Mouse (Mus musculus) forebrain, embryonic 16.5 days (tissue): ENCODE data around the gene Apol7a. TPM values are rescaled to one million over a fixed set of nuclear protein-coding genes. Genes with fewer than 3 reads are reported as not detected.

Source experiments
- ATAC-seq: fragments of 200-750 bp; cut with Nextera tagmentation; 2 replicates; pipeline ENCODE4 v1.8.0; 2017; ENCODE audit warnings: mild to moderate bottlenecking, moderate library complexity
- H3K27ac ChIP-seq: fragments of 300-500 bp; sonication (generic); 2 replicates; pipeline ENCODE4 v1.5.1; 2014; ENCODE audit warnings: low read length, control low read depth
- H3K27me3 ChIP-seq: fragments of 300-500 bp; sonication (generic); replicated peaks from 2 replicates; pipeline ENCODE4 v1.6.1; 2014; ENCODE audit warnings: low read length; ENCODE audit not compliant: control insufficient read depth, insufficient read depth
- H3K36me3 ChIP-seq: fragments of 300-500 bp; sonication (generic); 2 replicates; pipeline ENCODE4 v1.6.1; 2014; ENCODE audit not compliant: control insufficient read depth, insufficient read depth
- H3K4me1 ChIP-seq: fragments of 300-500 bp; sonication (generic); replicated peaks from 2 replicates; pipeline ENCODE4 v1.6.1; 2014; ENCODE audit warnings: low read length; ENCODE audit not compliant: control insufficient read depth, insufficient read depth
- H3K4me2 ChIP-seq: fragments of 300-500 bp; sonication (generic); 2 replicates; pipeline ENCODE4 v1.6.1; 2014; ENCODE audit warnings: mild to moderate bottlenecking, low read length, control low read depth
- H3K4me3 ChIP-seq: fragments of 300-500 bp; sonication (generic); replicated peaks from 2 replicates; pipeline ENCODE4 v1.5.1; 2014; ENCODE audit warnings: mild to moderate bottlenecking, low read length, control low read depth
- H3K9ac ChIP-seq: fragments of 300-500 bp; sonication (generic); replicated peaks from 2 replicates; pipeline ENCODE4 v1.6.1; 2014; ENCODE audit warnings: low read depth, low read length, control low read depth
- H3K9me3 ChIP-seq: fragments of 300-500 bp; sonication (generic); 2 replicates; pipeline ENCODE4 v1.6.1; 2016; ENCODE audit warnings: low read length; ENCODE audit not compliant: control insufficient read depth
- WGBS: fragments of 180-500 bp; shearing (Covaris S2); extraction: QIAGEN DNeasy Blood & Tissue Kit; methylation state at CpG from one replicate; pipeline ENCODE4 v1.1.7; 2014; 5-methylcytosine and 5-hydroxymethylcytosine counted together
- polyA plus RNA-seq: library from polyadenylated mRNA; unstranded; fragments of >200 nt; fragmentation: Nextera tagmentation; extraction: Ambion mirVana; gene quantifications from 2 replicates; pipeline ENCODE4 v1.2.1, GENCODE M21; 2015

The Apol7a gene
- polyA plus RNA-seq, 1 experiment from 2014 or later = not detected

DNA sequence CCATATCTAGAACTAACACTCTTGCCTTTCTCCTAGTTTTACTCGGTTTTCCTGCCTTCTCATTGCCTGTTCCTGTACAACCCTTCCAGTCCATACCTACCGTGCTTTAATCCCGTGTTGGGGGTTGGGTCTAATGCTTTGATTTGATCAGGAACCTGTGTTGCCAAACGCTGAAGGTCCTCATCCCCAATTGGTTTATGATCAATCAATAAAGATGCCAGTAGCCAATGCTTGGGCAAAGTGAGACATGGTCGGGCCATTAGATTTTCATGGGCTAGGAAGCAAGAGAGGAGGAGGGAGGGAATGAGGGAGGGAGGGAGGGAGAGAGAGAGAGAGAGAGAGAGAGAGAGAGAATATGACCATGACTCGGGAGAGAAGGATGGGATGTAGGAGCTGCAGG, 17.4 kb downstream of the Apol7a start:
- no peak overlapping the region for H3K9ac ChIP-seq
- H3K9me3 ChIP-seq = no peaks in the 10 kb centered on the region
- no peaks in the 10 kb centered on the region for H3K36me3 ChIP-seq
- no peak overlapping the region for H3K27ac ChIP-seq
- 86% methylated on average over 6 of the region's 6 CpGs for WGBS
- no peaks in the 10 kb centered on the region for H3K4me1 ChIP-seq
- H3K27me3 ChIP-seq = no peaks in the 10 kb centered on the region
- H3K4me3 ChIP-seq = no peak overlapping the region
- H3K4me2 ChIP-seq = no peak overlapping the region
- no peak for ATAC-seq

- no peak for ATAC-seq
- Histone ChIP-seq H3K9ac (no peak overlapping the region), H3K27ac (no peak overlapping the region), H3K4me1 (no peaks in the 10 kb centered on the region), H3K27me3 (no peaks in the 10 kb centered on the region), H3K9me3 (no peaks in the 10 kb centered on the region), H3K36me3 (no peaks in the 10 kb centered on the region), H3K4me2 (no peak overlapping the region), H3K4me3 (no peak overlapping the region)
- 35% methylated on average over 4 of the region's 4 CpGs for WGBS
Measured at GRCm38 (mm10) chr15:77379921-77380320, 19.0 kb downstream of the Apol7a start.

DNA sequence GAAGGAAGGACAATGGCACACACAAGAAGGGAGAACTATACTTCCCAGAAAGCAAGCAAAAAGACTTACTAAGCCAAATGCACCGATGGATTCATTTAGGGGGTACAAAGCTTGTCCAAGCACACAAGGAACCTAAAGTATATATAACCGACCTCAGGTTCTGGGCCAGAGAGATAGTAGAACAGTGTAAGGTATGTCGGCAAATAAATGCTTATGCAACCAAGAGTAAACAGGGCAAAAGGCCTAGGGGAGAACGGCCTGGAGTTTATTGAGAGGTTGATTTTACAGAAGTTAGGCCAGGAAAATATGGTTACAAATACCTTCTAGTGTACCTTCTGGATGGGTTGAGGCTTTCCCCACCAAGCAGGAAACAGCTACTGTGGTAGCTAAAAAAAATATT, 21.5 kb downstream of the Apol7a start:
- Histone ChIP-seq H3K9me3 (no peaks in the 10 kb centered on the region), H3K9ac (no peak overlapping the region), H3K27ac (no peak overlapping the region), H3K4me3 (no peak overlapping the region), H3K27me3 (no peaks in the 10 kb centered on the region), H3K4me2 (no peak overlapping the region), H3K4me1 (no peaks in the 10 kb centered on the region), H3K36me3 (no peaks in the 10 kb centered on the region)
- no peak for ATAC-seq
- 95% methylated on average over 4 of the region's 4 CpGs for WGBS

DNA sequence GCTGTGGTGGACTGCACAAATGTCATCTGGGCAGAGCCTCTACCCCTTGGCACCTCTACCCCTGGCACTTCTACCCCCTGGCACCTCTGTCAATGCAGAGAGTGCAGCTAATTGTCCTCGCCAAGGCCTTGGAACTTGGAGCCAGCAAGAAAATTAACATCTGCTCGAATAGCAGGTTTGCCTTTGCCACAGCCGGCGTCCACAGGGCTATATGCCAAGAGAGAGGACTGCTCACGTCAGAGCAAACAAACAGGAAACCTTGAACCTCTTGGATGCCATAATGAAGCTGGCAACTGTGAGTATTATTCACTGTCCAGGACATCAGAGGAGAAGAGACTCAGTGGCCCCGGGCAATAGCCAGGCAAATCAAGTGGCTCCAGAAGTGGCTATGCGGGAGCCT, 22.0 kb downstream of the Apol7a start:
- H3K9ac ChIP-seq = no peak overlapping the region
- no peaks in the 10 kb centered on the region for H3K36me3 ChIP-seq
- no peaks in the 10 kb centered on the region for H3K4me1 ChIP-seq
- no peak overlapping the region for H3K4me2 ChIP-seq
- H3K9me3 ChIP-seq = no peaks in the 10 kb centered on the region
- H3K27me3 ChIP-seq = no peaks in the 10 kb centered on the region
- 54% methylated on average over 7 of the region's 7 CpGs for WGBS
- no peak overlapping the region for H3K27ac ChIP-seq
- no peak for ATAC-seq
- no peak overlapping the region for H3K4me3 ChIP-seq

- Histone ChIP-seq H3K9me3 (no peaks in the 10 kb centered on the region; the same call in 1 of the 2 replicates), H3K27me3 (no peaks in the 10 kb centered on the region), H3K36me3 (no peaks in the 10 kb centered on the region), H3K4me2 (no peak overlapping the region), H3K9ac (no peak overlapping the region), H3K27ac (no peak overlapping the region), H3K4me1 (peaks cover 25% of the 10 kb centered on the region), H3K4me3 (no peak overlapping the region)
- no peak for ATAC-seq
- 90% methylated on average over 8 of the region's 8 CpGs for WGBS
Measured at GRCm38 (mm10) chr15:77370588-77370987, 28.3 kb downstream of the Apol7a start.

GRCm38 (mm10) chr15:77369981-77370380, 28.9 kb downstream of the Apol7a start:
- Histone ChIP-seq H3K27me3 (no peaks in the 10 kb centered on the region), H3K4me3 (no peak overlapping the region), H3K36me3 (no peaks in the 10 kb centered on the region), H3K9me3 (no peaks in the 10 kb centered on the region; the same call in 1 of the 2 replicates), H3K27ac (no peak overlapping the region), H3K9ac (no peak overlapping the region), H3K4me2 (no peak overlapping the region), H3K4me1 (peaks cover 25% of the 10 kb centered on the region)
- 92% methylated on average over 21 of the region's 21 CpGs for WGBS
- no peak for ATAC-seq

DNA sequence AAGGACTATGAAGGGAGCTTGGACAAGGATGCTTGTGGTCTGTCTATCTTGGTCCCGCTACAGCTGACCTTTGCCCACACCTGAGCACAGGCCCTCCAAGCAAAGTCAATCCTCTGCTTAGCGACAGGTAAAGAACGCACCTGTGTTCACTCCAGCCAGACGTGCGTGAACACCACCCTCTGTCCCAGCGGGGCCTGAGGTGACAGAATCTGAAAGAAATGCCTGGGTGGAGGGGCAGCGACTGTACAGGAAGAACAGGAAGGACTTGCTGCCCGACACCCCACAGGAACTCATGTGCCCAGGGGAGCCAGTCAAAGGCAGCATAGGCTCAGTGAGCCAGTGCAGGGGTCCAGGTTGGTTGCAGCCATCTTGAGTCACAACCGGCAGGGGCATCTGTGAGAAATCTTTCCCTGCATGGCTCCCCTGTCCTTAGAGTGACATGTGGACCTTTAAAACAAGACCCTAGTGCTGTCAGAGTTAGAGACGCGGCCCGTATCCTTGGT, 30.0 kb downstream of the Apol7a start:
- H3K27me3 ChIP-seq = no peaks in the 10 kb centered on the region
- ATAC-seq = no peak
- H3K4me2 ChIP-seq = no peak overlapping the region

DNA sequence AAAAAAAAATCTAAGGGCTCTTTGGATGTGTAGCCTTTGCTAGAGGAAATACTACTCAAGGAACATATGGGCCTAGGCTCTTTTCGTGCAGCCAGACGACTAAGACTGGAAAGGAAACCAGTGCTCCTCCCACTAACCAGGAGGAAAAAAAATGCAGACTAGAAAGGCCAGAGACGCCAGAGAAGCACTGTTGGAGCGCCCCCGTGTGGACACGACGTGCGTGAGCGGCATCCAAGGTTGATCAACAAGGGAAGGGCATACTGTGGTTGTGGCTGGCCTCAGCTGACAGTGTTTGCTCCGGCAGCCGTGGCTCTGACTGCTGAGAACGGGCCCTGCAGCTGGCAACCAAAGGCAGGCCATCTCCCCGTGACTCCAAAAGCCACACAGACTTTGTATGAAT, 30.8 kb downstream of the Apol7a start:
- Histone ChIP-seq H3K27ac (peak overlapping the region; percentile 96), H3K4me3 (peak overlapping the region; percentile 14; the same call in 1 of the 2 replicates), H3K4me2 (peak overlapping the region; percentile 37), H3K9ac (peak overlapping the region; percentile 53), H3K36me3 (no peaks in the 10 kb centered on the region), H3K4me1 (peaks cover 36% of the 10 kb centered on the region), H3K27me3 (no peaks in the 10 kb centered on the region), H3K9me3 (no peaks in the 10 kb centered on the region; the same call in 1 of the 2 replicates)
- ATAC-seq = peak; percentile 73
- 0% methylated on average over 13 of the region's 13 CpGs for WGBS

More for the DNA sequence above, 30.0 kb downstream of the Apol7a start:
- Histone ChIP-seq H3K4me3 (no peak overlapping the region), H3K36me3 (no peaks in the 10 kb centered on the region), H3K9me3 (no peaks in the 10 kb centered on the region; the same call in 1 of the 2 replicates), H3K27ac (no peak overlapping the region), H3K4me1 (peaks cover 29% of the 10 kb centered on the region), H3K9ac (peak overlapping the region; percentile 53)
- 91% methylated on average over 12 of the region's 12 CpGs for WGBS

GRCm38 (mm10) chr15:77367504-77367903, 31.4 kb downstream of the Apol7a start:
- no peaks in the 10 kb centered on the region for H3K36me3 ChIP-seq
- peak overlapping the region; percentile 96 for H3K27ac ChIP-seq
- H3K4me3 ChIP-seq = no peak overlapping the region
- 0 out of 2 replicates have a peak, but pooled peaks have one; percentile 0 for ATAC-seq
- no peak overlapping the region for H3K4me2 ChIP-seq
- no peak overlapping the region for H3K9ac ChIP-seq
- 39% methylated on average over 8 of the region's 8 CpGs for WGBS
- peaks cover 39% of the 10 kb centered on the region for H3K4me1 ChIP-seq
- no peaks in the 10 kb centered on the region; the same call in 1 of the 2 replicates for H3K9me3 ChIP-seq
- no peaks in the 10 kb centered on the region for H3K27me3 ChIP-seq
